Mouse (Mus musculus) heart, adult 11 months (tissue): ENCODE data around the gene Akap11.
"Not testable (repeated sequence)": the region's sequence is repeated elsewhere in the genome, so short reads cannot be mapped to it uniquely, and the experiment has no call there.

Experiments
- DNase-seq: peaks from one replicate; pipeline ENCODE4 v3.0.0; 2022

Akap11 gene

GRCm38 (mm10) chr14:78536281-78537165, at the start of gene Akap11:
Akap11 (minus strand) TSS chr14:78536808.
- peak; percentile 100 for DNase-seq

GRCm38 (mm10) chr14:78584222-78584621, 47.6 kb upstream of the Akap11 start:
- no peak for DNase-seq

- DNase-seq: no peak
These were observed 46.6 kb upstream of the Akap11 start for GRCm38 (mm10) chr14:78583168-78583567.

GRCm38 (mm10) chr14:78575899-78576298, 39.3 kb upstream of the Akap11 start:
- DNase-seq: no peak

GRCm38 (mm10) chr14:78568410-78568809, 31.8 kb upstream of the Akap11 start:
- DNase-seq: peak; percentile 44

GRCm38 (mm10) chr14:78566431-78566830, 29.8 kb upstream of the Akap11 start:
- DNase-seq: no peak

GRCm38 (mm10) chr14:78564292-78564691, 27.7 kb upstream of the Akap11 start:
- no peak for DNase-seq

GRCm38 (mm10) chr14:78563211-78563610, 26.6 kb upstream of the Akap11 start:
- DNase-seq: no peak

GRCm38 (mm10) chr14:78562121-78562520, 25.5 kb upstream of the Akap11 start:
- no peak for DNase-seq

- no peak for DNase-seq
These were observed 22.4 kb upstream of the Akap11 start for GRCm38 (mm10) chr14:78559042-78559441.

GRCm38 (mm10) chr14:78554830-78555229, 18.2 kb upstream of the Akap11 start:
- DNase-seq: not testable (repeated sequence)

- no peak for DNase-seq
These were observed 17.1 kb upstream of the Akap11 start for GRCm38 (mm10) chr14:78553661-78554060.

- peak; percentile 97 for DNase-seq
These were observed 12.2 kb upstream of the Akap11 start for GRCm38 (mm10) chr14:78548807-78549206.

- DNase-seq: peak; percentile 61
These were observed 4.7 kb upstream of the Akap11 start for GRCm38 (mm10) chr14:78541319-78541718.

GRCm38 (mm10) chr14:78539821-78540220, 3.2 kb upstream of the Akap11 start:
- peak; percentile 66 for DNase-seq

- peak; percentile 93 for DNase-seq
These were observed 2.1 kb upstream of the Akap11 start for GRCm38 (mm10) chr14:78538572-78539320.

- DNase-seq: peak; percentile 89
These were observed 943 bp upstream of the Akap11 start for GRCm38 (mm10) chr14:78537551-78537950.

GRCm38 (mm10) chr14:78535366-78535765, 1.2 kb downstream of the Akap11 start:
- DNase-seq: peak; percentile 68

GRCm38 (mm10) chr14:78534651-78535050, 2.0 kb downstream of the Akap11 start:
- DNase-seq: no peak

GRCm38 (mm10) chr14:78533701-78534100, 2.9 kb downstream of the Akap11 start:
- peak; percentile 56 for DNase-seq

GRCm38 (mm10) chr14:78532345-78532744, 4.3 kb downstream of the Akap11 start:
- peak; percentile 55 for DNase-seq

GRCm38 (mm10) chr14:78530256-78530655, 6.4 kb downstream of the Akap11 start:
- peak; percentile 64 for DNase-seq

- peak; percentile 86 for DNase-seq
These were observed 7.9 kb downstream of the Akap11 start for GRCm38 (mm10) chr14:78528461-78529425.
